In genomic region chr14:120845172-120845571, GRCm38 (mm10) we compare ENCODE assay signal across 25 mouse cellular contexts.
"Had no signal": no experiment of that assay in that cellular context is flagged by ENCODE, and none has a peak within 500 bp of the region (broad histone marks: within the 10 kb centered on the region; RNA-seq: fewer than 3 reads in every experiment).

No protein-coding gene starts in this region.

- ATAC-seq: hindbrain, embryonic 16.5 days; inflammation-experienced regulatory T-cells, adult 6 months; intestine, embryonic 15.5 days; intestine, postnatal 0 days had no signal

- H3K4me3 ChIP-seq: heart, embryonic 15.5 days; hindbrain, embryonic 10.5 days; hindbrain, embryonic 12.5 days; intestine, embryonic 15.5 days; layer of hippocampus, adult 2 months; left cerebral cortex, adult 2 months; limb, embryonic 10.5 days; limb, embryonic 12.5 days; liver, embryonic 13.5 days; liver, embryonic 15.5 days had no signal

- H3K4me2 ChIP-seq: heart, embryonic 15.5 days; hindbrain, embryonic 12.5 days; hindbrain, embryonic 14.5 days; intestine, embryonic 15.5 days; limb, embryonic 12.5 days; liver, embryonic 11.5 days; liver, embryonic 13.5 days; liver, embryonic 15.5 days had no signal

- H3K27me3 ChIP-seq: heart, embryonic 15.5 days; hindbrain, embryonic 12.5 days; intestine, embryonic 15.5 days; limb, embryonic 12.5 days; liver, embryonic 13.5 days; liver, embryonic 15.5 days had no signal

- H3K9ac ChIP-seq: heart, embryonic 15.5 days; hindbrain, embryonic 12.5 days; hindbrain, embryonic 14.5 days; intestine, embryonic 15.5 days; limb, embryonic 12.5 days; liver, embryonic 13.5 days; liver, embryonic 15.5 days had no signal

- H3K4me1 ChIP-seq: liver, embryonic 13.5 days; liver, embryonic 15.5 days had no signal

- H3K9me3 ChIP-seq: heart, embryonic 15.5 days; hindbrain, embryonic 10.5 days; hindbrain, embryonic 12.5 days; intestine, embryonic 15.5 days; limb, embryonic 10.5 days; limb, embryonic 12.5 days; liver, embryonic 13.5 days; liver, embryonic 15.5 days had no signal

- H3K27ac ChIP-seq: hindbrain, embryonic 10.5 days; hindbrain, embryonic 12.5 days; hindbrain, embryonic 14.5 days; intestine, embryonic 15.5 days; layer of hippocampus, adult 2 months; left cerebral cortex, adult 2 months; limb, embryonic 10.5 days; limb, embryonic 12.5 days; liver, embryonic 13.5 days; liver, embryonic 15.5 days had no signal

- DNase-seq: gastrocnemius, postnatal 10 days; gastrocnemius, postnatal 25 days; heart, postnatal 14 days; heart, postnatal 36 days; kidney, adult 18-20 months; kidney, adult 8-10 months; kidney, postnatal 10 days; kidney, postnatal 25 days; kidney, postnatal 4 days; liver; liver, embryonic 13.5 days had no signal

- H3K36me3 ChIP-seq: heart, embryonic 15.5 days; hindbrain, embryonic 10.5 days; hindbrain, embryonic 12.5 days; intestine, embryonic 15.5 days; limb, embryonic 10.5 days; limb, embryonic 12.5 days; liver, embryonic 13.5 days; liver, embryonic 15.5 days had no signal
